Mouse (Mus musculus) c-Kit-positive CD71-positive TER-119-negative erythroid progenitor cells, embryonic 14.5 days (primary cell): ENCODE measurements around the gene Lsm4.

Source experiments
- DNase-seq: peaks from one replicate; pipeline ENCODE4 v3.0.0-alpha.2; 2013; ENCODE audit warnings: low read depth

Gene Lsm4

GRCm38 (mm10) chr8:70700555-70700922 lies 27.5 kb downstream of the Lsm4 start:
- DNase-seq, result peak; percentile 85

- DNase-seq, result no peak
Measured at GRCm38 (mm10) chr8:70701048-70701981, 28.3 kb downstream of the Lsm4 start.

DNA sequence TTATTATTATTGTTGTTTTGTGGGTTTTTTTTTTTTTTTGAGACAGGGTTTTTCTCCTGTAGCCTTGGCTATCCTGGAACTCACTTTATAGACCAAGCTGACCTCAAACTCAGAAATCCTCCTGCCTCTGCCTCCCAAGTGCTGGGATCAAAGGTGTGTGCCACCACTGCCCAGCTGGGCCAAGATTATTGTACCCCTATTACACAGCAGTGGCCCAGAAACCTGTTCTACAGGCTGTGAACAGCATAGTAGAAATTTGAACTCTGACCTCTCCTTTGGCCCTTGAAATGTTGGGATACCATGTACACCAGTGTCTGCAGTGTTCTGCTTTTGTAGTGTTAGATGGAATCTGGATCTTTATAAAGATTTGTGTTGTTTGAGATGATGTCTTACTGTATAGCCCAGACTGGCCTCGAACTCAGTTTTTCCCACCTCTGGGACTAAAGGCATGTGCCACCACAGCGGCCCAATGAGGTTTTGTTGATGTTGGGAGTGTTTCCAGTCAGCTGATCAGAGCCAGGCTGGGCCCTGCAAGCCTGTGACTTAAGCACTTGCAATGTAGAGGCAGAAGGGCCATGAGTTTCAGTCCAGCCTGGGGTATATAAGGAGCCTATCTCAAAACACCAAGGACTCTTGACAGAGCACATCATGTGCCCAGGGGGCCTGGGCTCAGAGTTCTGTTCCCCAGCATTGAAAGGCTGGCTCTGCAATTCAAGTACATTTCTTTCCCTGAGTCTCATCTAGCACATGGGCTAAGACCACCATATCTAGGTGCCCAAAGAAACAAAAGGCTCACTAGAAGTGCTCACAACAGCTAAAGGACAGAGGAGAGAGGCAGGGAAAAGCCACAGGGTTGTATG lies 29.2 kb downstream of the Lsm4 start:
- DNase-seq, result no peak

DNA sequence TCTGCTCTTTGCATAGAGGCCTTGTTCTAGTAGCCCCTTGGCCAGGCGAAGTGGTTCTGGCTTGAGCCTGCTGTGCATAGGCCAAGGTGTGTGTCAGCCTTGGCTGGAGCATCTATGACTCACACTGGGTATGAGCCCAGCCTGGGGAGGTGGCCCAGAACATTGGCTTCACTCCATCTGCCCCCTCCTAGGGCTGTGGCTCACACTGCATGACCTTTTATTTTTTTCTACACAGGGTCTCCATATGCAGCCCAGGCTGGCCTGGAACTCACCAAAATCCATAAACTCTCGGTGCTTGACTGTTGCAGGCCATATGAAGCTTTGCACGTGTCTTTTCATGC lies 29.8 kb downstream of the Lsm4 start:
- no peak for DNase-seq

GRCm38 (mm10) chr8:70703287-70703686 lies 30.2 kb downstream of the Lsm4 start, which contains the start of gene Iqcn:
TSS of gene Iqcn (plus strand) at chr8:70703457.
- no peak for DNase-seq

- DNase-seq, result no peak
Measured at GRCm38 (mm10) chr8:70708281-70708680, 35.2 kb downstream of the Lsm4 start.

DNA sequence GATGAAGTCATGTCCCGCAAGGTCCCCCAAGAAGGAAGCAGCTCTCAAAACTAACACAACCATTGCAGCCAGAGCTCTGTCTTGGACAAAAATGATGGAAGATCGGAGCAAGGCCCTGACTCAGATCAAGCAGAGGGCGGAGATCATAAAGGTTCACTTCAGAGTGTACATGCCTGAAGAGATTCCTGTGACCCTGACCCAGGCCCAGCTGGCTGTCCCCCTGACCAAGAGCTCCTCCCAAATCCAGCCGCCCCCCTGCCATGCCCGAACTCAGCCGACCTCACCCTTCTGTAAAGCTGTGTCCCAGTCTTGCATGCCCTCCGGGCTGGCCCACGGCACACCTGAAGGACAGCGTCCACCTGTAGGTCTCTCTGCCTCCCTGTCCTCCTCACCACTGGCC lies 36.7 kb downstream of the Lsm4 start:
- no peak for DNase-seq

DNA sequence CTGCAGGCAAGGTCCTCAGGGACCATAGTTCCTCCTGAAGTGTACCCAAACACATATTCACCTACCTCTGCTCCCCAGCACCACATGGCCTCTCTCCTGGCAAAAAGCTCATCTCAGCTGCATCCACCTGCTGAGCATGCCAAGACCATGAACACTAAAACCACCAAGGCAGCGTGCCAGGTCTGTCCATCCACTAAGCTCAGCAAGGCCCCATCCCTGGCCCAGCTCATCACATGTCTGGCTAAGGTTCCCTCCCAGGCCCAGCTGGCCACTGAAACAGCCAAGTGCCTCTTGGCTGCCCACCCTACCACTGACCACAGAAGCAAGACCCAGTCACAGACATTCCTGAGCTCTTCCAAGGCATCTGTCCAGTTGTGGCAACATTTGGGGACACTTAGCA lies 37.2 kb downstream of the Lsm4 start:
- no peak for DNase-seq

DNA sequence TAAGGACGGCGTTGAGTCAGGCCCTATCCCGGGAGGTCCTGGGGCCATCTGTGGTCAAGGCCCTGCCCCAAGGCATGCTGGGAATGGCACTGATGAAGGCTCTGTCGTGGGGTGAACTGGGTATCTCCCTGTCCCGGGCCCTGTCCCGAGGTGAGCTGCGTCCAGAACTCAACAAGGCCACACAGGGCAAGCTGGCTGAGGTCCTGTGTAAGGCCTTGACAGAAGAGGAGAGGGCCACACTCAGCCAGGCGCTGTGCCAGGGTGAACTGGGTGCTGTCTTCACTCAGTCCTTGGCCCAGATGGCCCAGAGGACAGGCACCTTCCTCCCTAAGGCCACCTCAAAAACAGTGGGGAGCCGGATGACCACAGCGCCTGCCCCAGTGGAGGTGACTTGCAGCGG lies 38.0 kb downstream of the Lsm4 start:
- no peak for DNase-seq

DNA sequence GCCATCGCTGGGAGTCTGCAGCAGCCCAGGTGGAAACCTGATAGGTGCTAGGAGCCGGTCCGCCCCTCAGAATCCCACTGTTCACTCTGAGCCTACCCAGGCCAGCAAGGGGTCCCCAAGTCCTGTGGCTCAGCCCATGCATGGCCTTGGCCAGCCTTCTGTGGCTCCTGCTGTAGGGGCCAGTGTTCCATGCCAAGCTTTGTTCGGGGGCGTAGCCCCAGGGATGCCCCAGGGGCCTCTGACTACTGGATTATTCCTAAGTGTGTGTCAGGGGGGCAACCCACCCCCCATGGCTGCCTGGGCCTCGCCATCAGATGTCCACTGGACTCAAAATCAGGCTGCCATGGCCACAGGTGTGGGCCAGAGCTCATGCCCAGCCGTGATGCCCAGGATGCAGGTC lies 40.9 kb downstream of the Lsm4 start:
- no peak for DNase-seq

DNA sequence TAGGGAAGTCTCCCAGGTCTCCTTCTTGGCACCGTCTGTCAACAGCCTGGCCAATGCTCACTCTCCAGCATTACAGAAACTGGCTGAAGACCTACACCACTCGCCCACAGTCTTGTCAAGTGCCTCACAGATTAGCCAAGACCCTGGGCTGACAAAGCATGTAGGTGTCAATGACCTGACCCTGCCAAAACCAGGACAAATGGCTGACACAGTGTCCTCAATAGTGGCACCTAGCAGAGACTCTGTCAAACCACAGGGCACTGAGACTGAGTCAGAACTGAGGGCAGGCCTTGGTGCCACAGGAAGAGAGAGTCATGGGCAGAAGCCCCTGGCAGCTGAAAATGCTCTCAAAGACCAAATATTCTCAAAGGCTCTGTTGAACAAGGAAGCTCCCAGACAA lies 42.0 kb downstream of the Lsm4 start:
- DNase-seq, result no peak

DNA sequence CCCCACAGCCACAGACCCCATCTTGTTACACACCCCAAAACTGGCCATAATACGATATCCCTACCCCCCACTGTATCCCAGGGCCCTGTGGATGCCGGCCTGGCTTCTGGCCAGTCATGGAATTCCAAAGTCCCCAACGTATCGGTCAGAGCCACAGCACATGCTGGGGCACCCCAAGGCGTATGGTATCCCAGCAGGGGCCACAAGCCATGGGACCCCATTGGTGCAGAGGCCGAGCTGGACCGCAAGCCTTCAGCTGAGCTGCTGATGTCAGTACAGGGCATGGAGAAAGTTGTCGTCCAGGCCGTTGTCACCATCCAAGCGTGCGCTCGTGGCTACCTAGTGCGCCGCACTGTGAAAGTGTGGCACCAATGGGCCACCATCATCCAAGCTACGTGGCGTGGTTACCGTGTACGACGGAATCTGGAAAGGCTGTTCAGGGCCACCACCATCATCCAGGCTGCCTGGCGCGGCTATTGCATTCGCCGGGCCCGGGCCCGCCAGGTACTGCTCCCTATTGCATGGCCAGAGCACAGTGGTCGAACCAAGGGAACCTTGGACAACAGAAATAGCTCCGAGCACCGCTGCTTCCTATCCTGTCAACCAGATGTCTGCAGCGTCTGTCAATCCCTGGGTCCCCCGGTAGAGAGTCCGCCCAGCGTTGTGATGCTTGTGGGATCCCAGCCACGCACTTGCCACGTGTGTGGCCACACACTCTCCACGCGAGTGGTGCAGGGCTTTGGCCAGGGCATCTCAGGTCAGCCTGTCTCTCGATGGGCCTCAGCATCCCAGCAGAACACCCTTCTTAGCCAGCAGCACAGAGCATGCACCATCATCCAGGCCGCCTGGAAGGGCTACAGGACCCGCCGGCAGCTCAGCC lies 43.7 kb downstream of the Lsm4 start:
- no peak for DNase-seq

- no peak for DNase-seq
Measured at GRCm38 (mm10) chr8:70718297-70718696, 45.2 kb downstream of the Lsm4 start, which contains the start of gene Gm3336. TSS of gene Gm3336 (plus strand) at chr8:70718543.

- DNase-seq, result no peak
Measured at GRCm38 (mm10) chr8:70719796-70720270, 46.8 kb downstream of the Lsm4 start.

GRCm38 (mm10) chr8:70720739-70721138 lies 47.7 kb downstream of the Lsm4 start:
- no peak for DNase-seq

DNA sequence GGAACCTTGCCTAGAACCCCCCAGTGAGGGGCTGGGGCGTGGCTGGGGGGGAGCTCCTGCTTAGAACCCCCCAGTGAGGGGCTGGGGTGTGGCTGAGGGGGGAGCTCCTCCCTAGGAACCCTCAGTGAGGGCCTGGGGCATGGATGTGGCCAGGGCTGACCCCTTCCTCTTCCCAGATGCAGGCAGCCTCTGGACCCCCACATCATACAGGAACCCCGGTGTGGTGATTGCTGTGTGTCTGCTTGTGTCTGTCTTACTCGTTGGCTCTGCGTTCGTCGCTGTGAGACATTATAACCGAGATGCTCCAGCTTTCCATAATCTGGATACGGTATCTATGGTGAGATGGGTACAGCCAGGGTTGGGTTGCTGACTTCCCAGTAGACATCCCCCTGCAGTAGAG lies 48.6 kb downstream of the Lsm4 start:
- DNase-seq, result no peak

GRCm38 (mm10) chr8:70723486-70724210 lies 50.6 kb downstream of the Lsm4 start, which contains the start of gene Pde4c:
TSS of gene Pde4c (plus strand) at chr8:70723720.
- no peak for DNase-seq

DNA sequence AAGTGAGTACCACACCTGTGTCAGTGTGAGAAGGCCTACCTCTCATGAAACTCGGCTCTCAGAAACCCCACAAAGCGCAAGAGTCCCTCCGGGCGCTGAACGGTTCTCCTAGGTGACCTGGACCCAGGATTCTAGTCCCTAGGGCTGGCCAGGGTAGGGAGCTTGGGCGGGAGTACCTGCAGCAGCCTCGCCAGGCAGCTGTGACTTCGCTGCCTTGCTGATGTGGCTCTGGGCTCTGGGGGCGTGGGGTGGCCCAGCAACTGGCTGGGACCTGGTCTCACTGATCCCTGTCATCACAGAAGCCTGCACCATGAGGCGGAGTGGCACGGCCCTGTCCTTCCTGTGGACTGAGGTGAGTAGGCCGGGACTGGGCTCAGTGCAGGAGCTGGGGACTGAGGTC lies 51.2 kb downstream of the Lsm4 start:
- no peak for DNase-seq

GRCm38 (mm10) chr8:70725792-70726447 lies 52.9 kb downstream of the Lsm4 start:
- no peak for DNase-seq

DNA sequence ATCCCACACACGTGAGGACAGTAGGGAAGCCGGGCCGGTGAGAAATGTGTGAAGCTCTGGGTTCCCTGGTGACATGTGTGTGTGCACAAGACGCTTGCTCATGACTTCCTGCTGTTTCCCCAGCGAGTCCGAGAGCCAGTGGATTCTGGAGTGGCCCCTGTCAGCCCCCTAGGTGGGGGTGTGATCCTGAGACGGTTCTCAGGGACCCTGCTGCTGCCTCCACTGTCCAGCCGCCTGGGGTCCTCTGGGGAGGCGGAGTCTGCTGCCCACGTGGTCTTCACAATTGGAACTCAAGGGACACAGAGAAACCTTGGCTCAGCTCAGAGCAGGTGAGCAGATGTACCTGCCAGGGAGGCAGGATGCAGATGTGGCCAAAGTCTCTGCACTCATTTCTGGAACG lies 53.7 kb downstream of the Lsm4 start:
- no peak for DNase-seq
